Mouse (Mus musculus) embryo, embryonic 10.5 days (tissue): Measurements from ENCODE around the gene Wdr75.

ENCODE experiments used
- DNase-seq: peaks from one replicate; pipeline ENCODE4 v3.0.0-alpha.2; 2015; ENCODE audit warnings: low spot score

Gene Wdr75

DNA sequence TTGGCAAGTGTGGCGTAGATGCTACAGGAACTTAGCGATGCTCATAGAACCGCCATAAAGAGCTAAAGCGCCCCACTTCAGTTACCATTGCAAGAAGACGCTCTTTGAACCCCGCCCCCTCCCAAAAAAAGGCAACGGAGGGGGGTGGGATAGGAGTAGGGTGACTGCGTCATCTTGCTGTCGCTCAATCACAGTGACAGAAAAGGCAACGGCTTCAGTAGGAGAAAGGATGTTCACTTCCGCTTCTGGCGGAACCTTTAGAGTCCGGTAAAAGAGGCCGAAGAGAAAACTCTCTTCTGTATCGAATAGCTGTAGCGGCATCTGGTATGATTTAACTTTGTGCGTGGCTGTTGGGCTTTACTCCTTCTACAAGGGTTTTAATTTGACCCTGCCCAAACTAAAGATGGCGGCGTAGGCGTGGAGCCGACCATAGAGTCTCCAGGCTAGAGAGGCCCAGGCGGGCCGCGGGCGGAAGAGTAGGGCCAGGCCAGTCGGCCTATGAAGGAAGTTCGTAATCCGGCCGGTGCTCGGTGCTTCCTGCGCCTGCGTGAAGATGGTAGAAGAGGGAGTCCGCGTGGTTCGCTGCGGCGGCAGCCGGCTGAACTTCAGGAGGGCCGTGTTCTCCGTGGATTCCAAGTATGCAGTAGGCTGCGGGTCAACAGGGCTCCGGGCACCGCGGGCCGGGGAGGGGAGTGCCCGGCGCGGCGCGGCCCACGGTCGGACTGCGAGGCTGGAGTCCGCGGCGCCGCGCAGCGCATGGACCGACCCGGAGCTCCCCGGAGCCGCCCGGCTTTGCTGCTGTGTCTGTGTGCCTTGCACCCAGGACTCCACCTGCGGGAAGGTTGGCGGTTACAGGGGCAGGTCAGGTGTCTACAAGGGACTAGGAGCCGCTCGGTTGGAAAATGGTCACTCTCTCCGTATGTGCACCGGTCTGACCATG, at the start of gene Wdr75:
TSS of gene Wdr75 (plus strand) at position 198 of the 940 bp plus-strand sequence.
- DNase-seq = peak; percentile 95

DNA sequence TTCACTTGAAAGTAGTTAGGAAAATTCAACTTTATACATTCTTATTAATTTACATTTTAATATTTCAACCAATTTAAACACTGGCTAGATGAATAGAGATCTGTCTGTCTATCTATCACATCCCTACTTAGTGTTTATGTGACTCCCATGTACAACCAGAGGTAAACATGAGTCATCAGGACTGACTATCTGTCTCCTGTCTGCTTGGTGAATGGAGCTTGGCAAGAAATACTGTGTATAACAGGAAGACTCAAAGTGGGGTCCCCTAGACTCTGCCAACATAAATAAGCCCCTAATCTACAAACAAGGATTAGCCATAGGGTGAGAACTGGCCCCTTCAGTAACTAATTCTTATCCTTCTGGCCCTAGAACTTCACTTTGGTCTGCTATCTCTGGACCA, 39.1 kb upstream of the Wdr75 start:
- DNase-seq = no peak

DNA sequence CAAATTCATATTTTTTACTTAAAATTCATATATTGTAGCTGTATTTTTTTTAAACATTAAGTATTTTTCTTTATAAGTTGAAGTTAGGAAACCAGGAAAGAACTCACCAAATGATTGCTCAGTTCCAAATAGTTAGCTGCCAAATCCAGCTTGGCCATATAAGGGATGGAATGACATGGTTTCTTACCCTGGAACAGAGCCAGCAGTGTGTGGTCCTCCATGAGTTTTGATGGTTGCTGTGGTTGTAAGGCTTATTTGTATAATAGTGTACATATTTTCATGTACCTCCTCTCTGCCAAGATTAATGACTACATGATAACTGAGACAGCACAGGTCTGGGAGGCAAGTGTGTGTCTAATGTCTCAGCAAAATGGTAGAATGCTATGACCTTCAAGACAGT, 38.3 kb upstream of the Wdr75 start:
- DNase-seq = no peak

DNA sequence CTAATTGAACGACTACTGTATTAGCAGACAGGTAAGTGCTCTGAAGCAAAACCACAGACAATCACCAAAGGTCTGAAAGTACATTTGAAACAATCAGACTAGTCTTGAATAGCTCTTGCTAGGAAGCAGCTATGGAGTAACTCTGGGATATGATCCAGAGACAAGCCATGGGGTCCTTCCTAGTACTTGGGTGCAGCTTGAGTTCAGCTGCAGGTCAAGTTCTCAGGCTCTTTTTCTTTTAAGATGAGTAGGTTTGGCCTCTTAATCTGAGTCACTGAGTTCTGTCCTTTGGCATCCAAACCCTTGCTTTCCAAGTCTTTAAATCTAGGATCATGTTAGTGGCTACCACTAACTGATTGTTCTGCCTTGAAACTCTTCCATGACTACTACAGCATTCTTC, 37.0 kb upstream of the Wdr75 start:
- no peak for DNase-seq

DNA sequence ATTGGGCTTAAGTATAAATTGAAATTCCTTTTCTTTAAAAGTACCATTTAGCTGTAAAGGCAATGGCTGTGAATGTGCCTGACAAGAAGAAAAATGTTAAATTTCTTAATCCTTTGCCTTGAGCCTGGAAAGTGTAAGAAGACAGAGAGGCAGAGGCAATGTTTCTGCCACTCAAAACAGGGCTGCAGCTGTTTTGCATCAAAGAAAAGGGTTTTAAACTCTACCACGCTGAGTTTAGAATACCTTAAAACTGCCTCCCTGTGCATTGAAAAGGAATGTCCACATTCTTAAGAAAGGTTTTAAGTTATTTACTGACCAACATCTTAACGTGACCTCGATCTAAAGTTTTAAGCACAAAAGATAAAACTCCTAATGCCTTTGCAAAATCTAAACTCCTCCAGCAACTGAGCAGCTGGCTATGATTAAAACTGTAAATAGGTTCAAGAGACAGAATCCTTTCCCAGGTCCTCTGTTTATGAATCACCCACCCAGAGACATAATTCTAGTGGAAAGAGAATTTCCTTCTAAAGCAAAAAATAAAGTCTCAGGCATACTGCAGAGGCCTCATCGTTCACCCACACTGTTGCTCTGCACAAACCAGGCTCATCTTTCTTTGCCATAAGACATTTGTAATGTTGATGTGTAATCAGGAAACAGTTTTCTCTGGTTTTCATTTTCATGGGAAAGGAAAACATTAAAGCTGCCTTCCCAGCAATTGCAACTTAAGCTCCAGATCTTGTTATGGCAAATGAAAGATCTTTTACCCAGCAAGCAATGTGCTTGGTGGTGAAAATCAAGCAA, 34.1 kb upstream of the Wdr75 start:
- DNase-seq = peak; percentile 59

DNA sequence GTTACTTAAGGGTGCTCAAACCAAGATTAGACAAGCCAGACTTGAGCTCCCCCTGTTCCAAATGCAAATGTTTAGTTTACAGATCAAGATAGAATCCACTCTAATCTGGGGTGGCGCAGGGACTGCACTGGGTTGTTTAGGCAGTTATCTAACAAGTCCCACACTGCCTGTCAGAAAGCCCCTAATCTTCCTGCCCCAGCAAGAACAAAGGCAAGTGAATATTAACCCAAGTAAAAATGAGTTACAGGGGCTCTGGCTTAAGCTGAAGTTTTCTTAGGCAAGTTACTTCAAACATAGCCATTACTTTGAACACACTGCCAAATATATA, 33.5 kb upstream of the Wdr75 start:
- DNase-seq = peak; percentile 35

DNA sequence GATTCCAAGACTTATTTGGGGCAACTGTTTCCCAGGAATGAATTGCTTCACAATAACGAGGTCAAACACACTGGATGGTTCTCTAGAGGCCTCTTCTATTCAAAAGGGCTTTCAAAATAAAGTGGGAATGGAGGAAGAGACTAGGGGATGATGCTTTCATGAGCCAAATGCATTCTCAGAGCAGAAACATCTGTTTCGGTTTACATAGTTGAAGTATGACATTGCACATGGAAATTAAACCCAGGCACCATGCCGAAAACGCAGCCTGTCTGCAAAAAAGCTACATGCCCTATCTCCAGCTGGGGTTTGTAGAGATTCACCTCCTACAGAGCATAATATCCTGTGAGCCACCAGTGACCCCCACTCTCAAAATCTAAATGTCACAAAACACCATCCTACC, 29.3 kb upstream of the Wdr75 start:
- DNase-seq = peak; percentile 65

DNA sequence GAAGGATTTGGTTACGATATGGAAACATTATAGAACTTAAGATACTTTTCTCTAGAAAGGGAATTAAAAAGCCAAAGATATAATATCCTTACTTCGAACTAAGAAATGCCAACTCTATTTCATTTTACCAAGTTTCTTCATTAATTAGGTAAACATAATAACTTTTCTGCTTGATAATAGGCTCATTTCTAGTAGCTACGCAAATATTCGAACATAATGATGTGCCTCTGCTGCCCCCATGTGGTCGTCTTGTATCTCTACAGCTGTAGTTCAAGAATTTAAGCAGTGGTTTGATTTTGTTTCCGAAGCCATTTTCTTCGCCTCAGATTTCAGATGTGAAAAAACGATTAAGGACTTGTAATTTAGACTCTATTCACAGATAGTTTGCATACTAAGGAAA, 28.8 kb upstream of the Wdr75 start:
- DNase-seq = peak; percentile 91

DNA sequence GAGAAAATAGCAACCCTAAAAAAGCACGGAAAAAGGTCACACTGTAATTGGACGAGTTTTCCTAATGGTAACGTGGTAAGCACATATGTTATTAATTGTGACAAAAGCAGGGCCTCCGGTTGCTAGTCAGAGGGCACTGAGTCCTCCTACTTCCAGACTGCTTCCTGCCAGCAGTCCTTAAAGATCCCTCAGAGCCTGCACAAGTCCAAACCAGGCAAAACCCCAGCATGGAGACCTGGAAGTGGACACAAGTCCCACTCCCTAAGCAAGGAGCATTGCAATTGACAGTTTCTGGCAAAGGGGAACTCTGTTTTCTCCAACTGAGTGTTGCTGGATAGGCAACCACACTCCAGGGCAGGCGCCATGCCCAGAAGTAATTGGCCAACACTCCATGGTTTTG, 27.4 kb upstream of the Wdr75 start:
- peak; percentile 59 for DNase-seq

DNA sequence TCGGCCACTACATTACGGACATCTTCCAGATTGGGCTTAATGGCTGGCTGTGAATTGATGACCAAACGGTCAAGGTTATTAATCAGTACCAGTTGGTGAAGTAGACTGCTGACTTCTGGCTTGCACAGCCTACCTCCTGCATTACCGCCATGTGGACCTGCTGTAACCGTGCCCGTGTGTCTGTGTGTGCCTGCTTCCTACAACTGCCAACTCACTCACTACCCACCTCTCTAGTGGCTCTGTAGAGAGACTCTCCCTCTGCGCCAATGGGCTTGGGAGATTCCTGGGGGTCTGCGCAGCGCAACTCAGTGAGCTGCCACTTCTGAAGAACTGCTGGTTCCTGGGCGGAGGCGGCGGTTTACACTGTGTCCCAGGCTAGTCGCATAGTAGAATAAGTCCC, 25.6 kb upstream of the Wdr75 start:
- DNase-seq = no peak

DNA sequence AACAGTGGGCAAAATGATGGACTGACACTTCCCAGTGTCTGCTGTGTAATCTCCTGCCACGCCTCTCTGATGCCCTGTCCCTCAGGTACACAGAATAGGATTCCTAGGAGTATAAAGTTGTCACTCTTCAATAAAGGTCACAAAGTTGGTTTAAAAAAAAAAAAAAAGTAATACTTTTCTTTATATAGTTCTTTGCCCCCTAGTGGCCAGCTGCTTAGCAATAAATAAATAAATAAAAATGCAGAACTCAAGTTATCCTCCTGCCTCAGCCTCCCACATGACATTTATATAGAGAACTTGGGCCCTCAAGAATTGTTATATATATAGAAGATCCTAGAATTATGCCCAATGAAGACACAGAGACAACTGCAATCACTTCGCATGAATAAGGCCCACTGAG, 24.9 kb upstream of the Wdr75 start:
- no peak for DNase-seq

DNA sequence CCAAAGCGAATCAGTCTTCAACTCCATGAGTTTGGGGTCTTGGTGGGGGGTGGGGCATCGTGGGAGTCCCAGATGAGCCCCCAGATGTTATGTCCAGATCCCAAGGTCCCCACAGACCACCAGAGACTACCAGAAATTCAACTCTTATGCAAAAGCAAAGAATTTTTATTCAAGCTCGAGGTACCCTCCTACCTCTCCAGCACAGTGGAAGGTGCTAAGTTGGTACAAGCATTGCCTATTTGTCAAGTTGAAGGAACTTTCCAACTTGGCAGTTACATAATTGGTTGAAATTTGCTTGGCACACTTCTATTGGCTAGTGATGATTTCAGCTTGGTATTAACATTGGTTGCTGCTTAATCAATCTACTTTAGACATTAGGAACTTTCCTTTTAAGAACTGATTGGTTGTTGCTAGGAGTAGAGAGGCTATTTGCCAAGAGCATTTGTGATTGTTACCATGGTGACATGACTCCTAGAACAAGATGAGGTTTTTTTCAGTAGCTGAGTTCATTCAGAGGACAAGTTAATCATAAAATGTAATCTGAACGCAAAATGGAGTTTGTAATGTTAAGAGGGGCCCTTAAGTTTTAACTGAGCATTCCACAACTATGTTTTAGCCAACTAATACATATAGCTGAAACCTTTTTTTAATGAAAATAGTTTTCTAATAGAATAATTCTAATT, 14.2 kb upstream of the Wdr75 start:
- no peak for DNase-seq

DNA sequence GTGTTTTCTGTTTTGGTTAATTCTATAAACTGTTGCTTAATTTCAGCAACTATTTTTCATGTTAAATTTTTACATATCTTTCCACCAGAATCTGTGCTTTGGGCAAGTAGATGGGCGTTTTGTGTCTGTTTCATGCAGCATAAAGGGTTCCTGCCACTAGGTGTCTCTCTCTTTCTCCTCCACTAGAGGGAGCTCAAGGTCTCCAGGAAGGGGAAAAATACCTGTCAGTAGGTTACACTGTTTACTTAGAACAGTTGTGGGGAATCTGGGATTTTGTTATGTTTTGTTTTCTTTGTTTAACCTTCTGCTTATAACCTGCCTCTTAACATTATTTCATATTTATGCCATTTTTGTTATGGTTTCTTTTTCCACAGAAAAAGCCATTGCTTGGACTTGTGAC, 21.9 kb downstream of the Wdr75 start:
- peak; percentile 76 for DNase-seq

DNA sequence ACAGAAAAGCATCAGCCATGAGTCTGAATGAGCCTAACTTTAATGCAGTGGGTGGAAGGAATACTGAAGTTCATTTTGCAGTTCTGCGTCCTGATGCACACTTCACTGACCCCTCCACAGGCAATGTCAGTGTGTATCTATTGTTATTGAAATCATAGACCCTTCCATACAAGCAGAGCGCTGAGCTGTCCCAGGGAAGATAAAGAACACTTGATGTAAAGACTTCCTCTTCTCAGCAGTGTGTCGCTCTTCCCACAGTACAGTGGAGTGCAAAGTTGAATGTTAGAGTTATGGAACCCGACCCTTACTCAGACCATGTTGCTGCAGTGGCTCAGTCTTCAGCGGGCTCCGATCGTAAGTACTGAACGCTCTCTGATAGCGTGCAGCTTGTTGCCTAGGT, 23.6 kb downstream of the Wdr75 start:
- no peak for DNase-seq

DNA sequence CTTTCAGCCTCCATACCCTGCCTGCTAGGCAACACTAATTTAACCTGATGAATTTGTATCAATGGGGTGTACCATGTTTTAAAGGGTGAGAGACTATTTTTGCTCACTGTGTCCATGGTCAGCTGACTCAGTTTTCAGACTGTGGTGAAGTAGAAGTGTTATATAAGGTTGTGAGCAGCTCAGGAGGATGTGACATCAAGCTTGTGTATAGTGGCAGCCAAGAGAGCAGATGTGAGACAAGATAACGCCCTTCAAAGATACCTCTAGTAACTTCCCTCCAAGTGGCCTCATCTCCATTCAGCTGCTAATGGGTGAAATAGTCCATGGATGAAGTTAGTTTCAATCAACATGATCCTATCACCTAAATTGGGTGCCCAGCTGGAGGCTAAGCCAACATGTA, 29.5 kb downstream of the Wdr75 start:
- DNase-seq = no peak

DNA sequence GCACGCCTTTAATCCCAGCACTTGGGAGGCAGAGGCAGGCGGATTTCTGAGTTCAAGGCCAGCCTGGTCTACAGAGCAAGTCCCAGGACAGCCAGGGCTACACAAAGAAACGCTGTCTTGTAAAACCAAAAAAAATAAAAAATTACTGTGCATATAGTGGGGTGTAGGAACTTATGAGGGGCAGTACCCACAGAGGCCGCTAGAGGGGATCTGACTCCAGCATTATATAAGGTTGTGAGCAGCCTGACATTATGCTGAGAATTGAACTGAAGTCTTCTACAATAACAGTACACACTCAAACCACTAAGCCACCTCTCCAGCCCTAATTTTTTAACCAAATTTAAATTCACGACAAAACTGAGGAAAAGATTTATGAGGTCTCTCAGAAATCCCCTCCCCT, 30.2 kb downstream of the Wdr75 start:
- DNase-seq = peak; percentile 83

DNA sequence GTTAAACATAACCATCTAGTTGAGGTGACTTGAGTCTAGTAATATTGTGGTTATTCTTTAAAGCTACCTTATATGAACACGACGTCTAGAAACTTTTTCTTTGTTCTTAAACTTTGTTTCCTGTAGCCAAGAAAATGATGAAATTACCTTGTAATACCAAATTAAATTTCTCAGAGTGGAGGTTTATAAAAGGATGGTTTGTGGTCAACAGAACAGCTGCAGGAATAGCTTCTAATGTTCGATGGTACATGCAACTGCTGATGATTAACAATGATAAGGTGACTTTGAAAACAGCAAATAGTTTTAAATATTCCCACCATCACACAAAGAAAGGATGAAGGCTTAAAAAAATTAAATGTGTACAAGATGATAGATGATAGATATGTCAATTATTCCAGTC, 30.7 kb downstream of the Wdr75 start:
- DNase-seq = no peak

DNA sequence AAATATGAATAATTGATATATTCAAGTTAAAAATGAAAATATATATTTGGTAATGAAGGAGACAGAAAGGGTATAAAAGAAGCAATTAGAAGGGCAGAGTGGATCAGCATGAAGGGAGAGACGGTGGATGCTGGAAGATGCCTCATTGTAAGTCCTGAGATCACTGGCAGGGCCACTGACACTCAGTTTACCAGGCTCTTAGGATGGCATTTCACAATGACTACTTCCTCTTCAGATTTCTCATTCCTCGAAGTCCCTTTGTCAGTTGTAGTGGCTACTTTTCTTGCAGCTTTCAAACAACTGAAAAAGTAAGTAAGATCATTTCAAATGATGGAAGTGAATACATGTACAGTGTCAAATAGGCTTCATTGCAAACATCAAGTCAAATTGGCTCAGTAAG, 31.2 kb downstream of the Wdr75 start:
- DNase-seq = no peak

DNA sequence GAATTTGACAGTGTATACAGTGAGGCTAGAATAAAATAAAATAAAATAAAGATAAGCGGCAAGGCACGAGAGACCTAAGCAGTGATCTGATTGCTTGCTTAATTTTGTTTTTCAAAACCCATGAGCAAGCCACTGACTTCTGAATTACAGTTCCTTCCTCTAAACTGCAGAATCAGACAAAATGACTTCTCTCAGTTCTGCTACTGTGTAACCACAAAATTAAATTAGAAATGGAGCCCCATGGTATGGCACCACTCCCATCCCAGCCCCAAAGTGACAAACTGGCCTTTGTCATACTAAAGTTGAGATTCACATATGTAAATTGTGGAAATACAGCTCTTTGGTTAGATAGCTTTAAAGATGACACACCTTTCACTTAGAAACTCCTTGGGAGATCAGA, 31.8 kb downstream of the Wdr75 start:
- no peak for DNase-seq

DNA sequence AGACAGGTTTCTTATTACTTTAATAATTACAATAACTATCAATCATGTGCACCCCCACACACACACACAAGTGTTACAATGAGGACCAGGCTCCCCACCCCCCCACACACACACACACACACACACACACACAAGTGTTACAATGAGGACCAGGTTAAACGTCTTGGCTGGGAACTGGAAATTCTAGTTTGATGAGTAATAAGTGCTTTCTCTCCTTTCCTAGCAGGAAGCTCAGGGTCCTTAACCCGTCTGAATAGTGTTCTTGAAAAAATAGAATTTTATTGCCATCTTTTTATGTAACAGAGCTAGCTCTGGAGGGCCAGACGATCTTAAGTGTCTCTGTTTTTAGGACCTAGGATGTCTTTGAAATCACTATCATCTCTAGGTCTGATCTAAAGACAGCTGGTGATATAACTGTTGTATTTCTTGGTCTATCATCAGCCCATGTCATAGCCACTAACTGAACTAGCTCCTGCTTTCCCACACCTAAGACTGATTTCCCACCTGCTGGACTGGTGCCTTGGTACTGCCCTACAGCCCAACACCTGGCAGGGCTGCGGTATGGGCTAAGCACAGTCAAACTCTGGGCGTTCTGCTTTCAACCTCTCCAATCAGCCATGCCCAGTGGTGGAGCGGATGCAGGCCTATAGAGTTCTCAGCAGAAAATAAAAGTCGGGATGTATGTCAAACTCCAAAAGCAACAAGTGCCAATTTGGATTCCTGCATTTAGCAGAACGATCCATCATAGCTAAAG, 35.7 kb downstream of the Wdr75 start:
- DNase-seq = no peak

DNA sequence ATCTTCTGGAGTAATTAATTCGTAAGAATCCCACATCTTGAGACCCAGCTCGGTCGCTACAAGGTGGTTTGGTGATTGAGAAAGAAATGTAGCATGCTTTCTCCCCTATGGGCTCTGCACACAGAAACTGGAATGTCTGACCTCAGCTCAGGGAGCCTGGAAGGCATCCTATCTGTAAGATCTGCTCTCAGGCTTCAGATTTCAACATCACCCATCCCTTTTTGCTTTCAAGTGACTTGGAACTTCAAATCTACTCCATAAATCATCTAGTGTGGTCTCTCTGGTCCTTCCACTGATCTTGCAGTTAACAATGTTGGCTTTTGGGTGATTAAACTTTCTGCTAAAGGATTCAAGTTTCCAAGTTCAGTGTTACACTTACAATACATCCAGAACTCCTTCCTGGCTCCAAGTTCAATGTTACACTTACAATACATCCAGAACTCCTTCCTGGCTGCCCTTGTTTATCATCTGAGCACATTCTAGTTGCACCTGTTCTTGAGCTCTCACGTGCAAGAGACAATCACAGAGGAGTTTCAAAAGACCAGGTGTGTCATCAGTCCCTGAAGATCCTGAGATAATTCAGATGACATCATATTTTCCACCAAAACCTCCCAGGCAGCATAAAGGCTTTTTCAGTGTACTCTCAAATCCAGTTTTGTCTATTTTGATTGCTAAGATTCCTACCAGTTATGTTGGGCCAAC, 40.5 kb downstream of the Wdr75 start:
- no peak for DNase-seq
